Mouse (Mus musculus) embryonic facial prominence, embryonic 11.5 days (tissue): Measurements from ENCODE around the gene Maml1. TPM values are rescaled to one million over a fixed set of nuclear protein-coding genes. Genes with fewer than 3 reads are reported as not detected.
A peak's percentile ranks its signal among the peaks of the same experiment; 100 is the strongest.

Experiments
- ATAC-seq: fragments of 200-750 bp; cut with Nextera tagmentation; replicated peaks from 2 replicates; pipeline ENCODE4 v1.8.0; 2017; ENCODE audit warnings: low read depth; ENCODE audit not compliant: insufficient number of reproducible peaks, low FRiP score, low TSS enrichment
- DNase-seq: peaks from one replicate; pipeline ENCODE4 v3.0.0-alpha.2; 2015; ENCODE audit warnings: low spot score
- H3K27ac ChIP-seq: fragments of 300-500 bp; sonication (generic); replicated peaks from 2 replicates; pipeline ENCODE4 v1.5.1; 2014; ENCODE audit warnings: mild to moderate bottlenecking, low read depth, low read length, control low read depth
- H3K27me3 ChIP-seq: fragments of 300-500 bp; sonication (generic); 2 replicates; pipeline ENCODE4 v1.6.1; 2014; ENCODE audit warnings: mild to moderate bottlenecking, low read length, moderate library complexity, mixed read lengths; ENCODE audit not compliant: control insufficient read depth, insufficient read depth
- H3K36me3 ChIP-seq: fragments of 300-500 bp; sonication (generic); replicated peaks from 2 replicates; pipeline ENCODE4 v1.6.1; 2014; ENCODE audit warnings: low read depth, mild to moderate bottlenecking, low read length, moderate library complexity, mixed read lengths; ENCODE audit not compliant: control insufficient read depth, insufficient read depth
- H3K4me1 ChIP-seq: fragments of 300-500 bp; sonication (generic); 2 replicates; pipeline ENCODE4 v1.6.1; 2014; ENCODE audit warnings: low read length, mixed read lengths; ENCODE audit not compliant: control insufficient read depth, insufficient read depth
- H3K4me2 ChIP-seq: fragments of 300-500 bp; sonication (generic); 2 replicates; pipeline ENCODE4 v1.6.1; 2014; ENCODE audit warnings: low read depth, mild to moderate bottlenecking, control low read depth, low read length, moderate library complexity
- H3K4me3 ChIP-seq: fragments of 300-500 bp; sonication (generic); 2 replicates; pipeline ENCODE4 v1.5.1; 2014; ENCODE audit warnings: low read depth, low read length, control low read depth
- H3K9ac ChIP-seq: fragments of 300-500 bp; sonication (generic); replicated peaks from 2 replicates; pipeline ENCODE4 v1.6.1; 2014; ENCODE audit warnings: mild to moderate bottlenecking, control low read depth, low read length
- H3K9me3 ChIP-seq: fragments of 300-500 bp; sonication (generic); replicated peaks from 2 replicates; pipeline ENCODE4 v1.6.1; 2016; ENCODE audit warnings: mild to moderate bottlenecking, low read length, inconsistent platforms, mixed read lengths; ENCODE audit not compliant: control insufficient read depth
- WGBS: fragments of 180-500 bp; shearing (Covaris S2); extraction: QIAGEN DNeasy Blood & Tissue Kit; methylation state at CpG from one replicate; pipeline ENCODE4 v1.1.7; 2014; 5-methylcytosine and 5-hydroxymethylcytosine counted together
- polyA plus RNA-seq: library from polyadenylated mRNA; unstranded; fragments of >200 nt; fragmentation: Nextera tagmentation; extraction: Ambion mirVana; gene quantifications from 2 replicates; pipeline ENCODE4 v1.2.1, GENCODE M21; 2014

The Maml1 gene
- polyA plus RNA-seq, 1 experiment from 2014 or later = 11.9 TPM

DNA sequence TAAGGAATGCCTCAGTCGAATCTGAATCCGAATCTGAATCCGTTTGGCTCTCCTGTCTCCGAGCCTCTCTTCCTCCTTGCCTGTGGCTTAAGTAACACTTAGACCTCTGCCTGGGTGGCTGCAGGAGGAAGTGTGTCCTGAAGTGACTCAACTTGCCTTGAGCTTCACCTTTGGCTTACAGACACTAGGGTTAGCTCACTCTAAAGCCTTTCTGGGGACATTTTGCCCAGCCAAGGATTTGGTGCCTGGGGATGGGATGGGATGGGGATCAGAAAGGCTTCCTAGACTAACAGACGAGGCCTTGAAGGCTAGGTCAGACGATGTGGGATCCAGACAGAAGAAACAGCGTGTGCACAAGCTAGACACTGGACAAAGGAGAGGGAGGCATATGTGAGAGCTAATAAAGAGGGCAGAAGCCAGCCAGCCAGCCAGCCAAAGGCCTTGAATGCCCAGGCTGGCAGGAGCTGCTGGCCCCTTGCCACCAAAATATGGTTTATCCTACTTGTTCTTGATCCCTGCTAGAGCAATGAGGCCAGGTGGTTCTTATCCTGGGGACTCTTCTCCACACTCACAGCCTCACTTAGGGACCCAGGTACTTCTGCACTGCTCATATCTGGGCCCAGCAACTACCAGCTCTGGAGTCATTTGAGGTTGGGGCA, 62.7 kb downstream of the Maml1 start:
- H3K27ac ChIP-seq = no peak overlapping the region
- ATAC-seq (no peak), DNase-seq (no peak)
- 0 out of 2 replicates have a peak overlapping the region, but pooled peaks have one; percentile 4 for H3K9ac ChIP-seq
- WGBS = 35% methylated on average over 7 of the region's 7 CpGs
- H3K36me3 ChIP-seq = peaks cover 4% of the 10 kb centered on the region
- no peak overlapping the region for H3K4me3 ChIP-seq
- H3K4me1 ChIP-seq = peaks cover 21% of the 10 kb centered on the region
- no peaks in the 10 kb centered on the region for H3K9me3 ChIP-seq
- H3K27me3 ChIP-seq = no peaks in the 10 kb centered on the region
- H3K4me2 ChIP-seq = no peak overlapping the region

DNA sequence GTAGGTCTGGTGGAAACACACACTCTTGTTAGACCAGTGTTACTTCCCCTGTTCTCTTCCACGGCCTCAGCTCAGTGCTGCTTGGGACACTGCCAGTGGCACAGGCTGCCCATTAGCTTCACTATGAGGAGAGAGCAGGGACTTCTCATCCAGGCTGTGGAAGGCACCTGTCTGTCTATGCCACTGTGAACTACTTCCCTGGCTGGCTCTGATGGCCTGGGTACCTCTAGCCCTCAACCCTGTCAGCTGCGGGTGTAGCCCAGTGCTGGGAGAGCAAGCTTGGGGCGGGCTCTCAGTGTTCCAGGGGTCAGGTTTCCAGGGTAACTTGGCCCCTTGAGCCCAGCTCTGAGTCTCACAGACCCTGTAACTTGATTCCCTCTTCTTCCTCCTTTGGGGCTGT, 63.3 kb downstream of the Maml1 start:
- H3K4me3 ChIP-seq = no peak overlapping the region
- H3K27me3 ChIP-seq = no peaks in the 10 kb centered on the region
- WGBS = 8% methylated on average over 3 of the region's 3 CpGs
- H3K9me3 ChIP-seq = no peaks in the 10 kb centered on the region
- DNase-seq (peak; percentile 41), ATAC-seq (no peak)
- H3K36me3 ChIP-seq = peaks cover 4% of the 10 kb centered on the region; the same call in 1 of the 2 replicates
- no peak overlapping the region for H3K27ac ChIP-seq
- H3K9ac ChIP-seq = no peak overlapping the region
- peaks cover 21% of the 10 kb centered on the region for H3K4me1 ChIP-seq
- H3K4me2 ChIP-seq = no peak overlapping the region

DNA sequence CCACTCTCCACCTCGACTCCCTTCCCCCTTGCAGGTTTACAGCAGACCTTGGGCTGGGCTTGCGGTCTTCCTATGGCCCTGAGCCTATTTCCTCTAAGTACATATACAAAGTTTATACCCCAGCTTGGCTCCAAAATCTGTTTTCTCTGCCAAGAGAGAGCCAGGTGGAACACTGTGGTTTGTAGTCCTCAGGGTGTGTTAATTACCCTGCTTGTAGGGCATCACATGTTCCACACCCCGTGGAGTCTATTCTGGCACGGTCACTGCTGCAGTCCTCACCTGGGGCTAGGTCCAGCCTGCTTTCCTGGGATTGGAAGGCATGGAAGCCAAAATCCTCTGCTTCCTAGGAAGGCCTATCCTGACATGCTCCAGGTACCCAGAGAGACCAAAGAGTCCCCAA, 64.4 kb downstream of the Maml1 start:
- H3K4me2 ChIP-seq = no peak overlapping the region
- no peaks in the 10 kb centered on the region for H3K9me3 ChIP-seq
- H3K27ac ChIP-seq = no peak overlapping the region
- no peaks in the 10 kb centered on the region for H3K27me3 ChIP-seq
- no peak overlapping the region for H3K9ac ChIP-seq
- H3K36me3 ChIP-seq = peaks cover 1% of the 10 kb centered on the region; the same call in 1 of the 2 replicates
- DNase-seq = no peak
- no peak for ATAC-seq
- H3K4me3 ChIP-seq = no peak overlapping the region
- H3K4me1 ChIP-seq = peaks cover 21% of the 10 kb centered on the region
- WGBS = 93% methylated on average over 4 of the region's 4 CpGs

DNA sequence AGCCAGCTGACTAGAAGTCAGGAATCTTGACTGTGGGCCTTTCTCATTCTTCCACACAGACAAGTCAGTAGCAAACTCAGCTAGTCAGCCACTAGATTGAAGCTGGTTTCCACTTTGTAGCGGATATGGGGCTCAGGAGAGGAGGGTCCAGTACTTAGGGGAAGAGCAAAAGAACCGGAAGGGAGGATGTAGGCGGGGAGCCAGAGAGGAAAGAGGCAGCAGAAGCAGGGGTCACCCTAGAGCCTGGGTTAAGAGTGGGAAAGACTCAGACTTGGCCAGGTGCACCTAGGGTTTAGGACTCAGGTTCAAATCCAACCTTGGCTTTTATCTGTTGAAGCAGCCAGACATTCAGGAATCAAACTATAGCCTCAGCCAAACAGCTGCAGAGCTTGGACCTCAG, 64.9 kb downstream of the Maml1 start:
- H3K4me3 ChIP-seq = no peak overlapping the region

DNA sequence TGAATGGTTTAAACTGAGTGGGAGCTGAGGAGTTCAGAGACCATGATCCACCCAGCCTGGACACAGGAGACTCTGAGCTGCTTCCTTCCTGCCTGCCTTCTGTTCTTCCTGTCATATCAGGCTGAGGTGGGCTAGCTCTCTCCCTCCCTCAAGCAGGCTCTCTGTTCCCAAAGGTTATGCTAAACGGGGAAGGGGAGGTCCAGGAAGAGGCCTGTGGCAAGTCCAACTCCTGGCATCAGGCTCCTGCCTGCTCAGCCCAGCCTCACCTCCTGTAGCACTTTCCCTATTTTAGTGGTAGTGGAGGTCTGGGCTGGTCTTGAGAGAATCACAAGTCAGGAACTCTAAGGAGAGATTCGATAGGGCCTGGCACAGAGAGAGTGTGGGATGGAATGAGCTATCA, 65.7 kb downstream of the Maml1 start:
- H3K4me1 ChIP-seq = peaks cover 21% of the 10 kb centered on the region
- H3K9me3 ChIP-seq = no peaks in the 10 kb centered on the region
- DNase-seq (no peak), ATAC-seq (no peak)
- no peak overlapping the region for H3K27ac ChIP-seq
- peak overlapping the region; percentile 91; the same call in 1 of the 2 replicates for H3K4me3 ChIP-seq
- H3K27me3 ChIP-seq = no peaks in the 10 kb centered on the region
- H3K36me3 ChIP-seq = no peaks in the 10 kb centered on the region
- peak overlapping the region; percentile 95 for H3K9ac ChIP-seq
- H3K4me2 ChIP-seq = peak overlapping the region; percentile 81
- 41% methylated on average over 2 of the region's 2 CpGs for WGBS

More for the DNA sequence above, 64.9 kb downstream of the Maml1 start:
- H3K4me1 ChIP-seq = peaks cover 21% of the 10 kb centered on the region
- H3K27me3 ChIP-seq = no peaks in the 10 kb centered on the region
- WGBS = 85% methylated on average over 3 of the region's 3 CpGs
- H3K9ac ChIP-seq = no peak overlapping the region
- no peaks in the 10 kb centered on the region for H3K9me3 ChIP-seq
- no peak overlapping the region for H3K4me2 ChIP-seq
- no peak for ATAC-seq
- no peak overlapping the region for H3K27ac ChIP-seq
- no peak for DNase-seq
- H3K36me3 ChIP-seq = no peaks in the 10 kb centered on the region; the same call in 1 of the 2 replicates

DNA sequence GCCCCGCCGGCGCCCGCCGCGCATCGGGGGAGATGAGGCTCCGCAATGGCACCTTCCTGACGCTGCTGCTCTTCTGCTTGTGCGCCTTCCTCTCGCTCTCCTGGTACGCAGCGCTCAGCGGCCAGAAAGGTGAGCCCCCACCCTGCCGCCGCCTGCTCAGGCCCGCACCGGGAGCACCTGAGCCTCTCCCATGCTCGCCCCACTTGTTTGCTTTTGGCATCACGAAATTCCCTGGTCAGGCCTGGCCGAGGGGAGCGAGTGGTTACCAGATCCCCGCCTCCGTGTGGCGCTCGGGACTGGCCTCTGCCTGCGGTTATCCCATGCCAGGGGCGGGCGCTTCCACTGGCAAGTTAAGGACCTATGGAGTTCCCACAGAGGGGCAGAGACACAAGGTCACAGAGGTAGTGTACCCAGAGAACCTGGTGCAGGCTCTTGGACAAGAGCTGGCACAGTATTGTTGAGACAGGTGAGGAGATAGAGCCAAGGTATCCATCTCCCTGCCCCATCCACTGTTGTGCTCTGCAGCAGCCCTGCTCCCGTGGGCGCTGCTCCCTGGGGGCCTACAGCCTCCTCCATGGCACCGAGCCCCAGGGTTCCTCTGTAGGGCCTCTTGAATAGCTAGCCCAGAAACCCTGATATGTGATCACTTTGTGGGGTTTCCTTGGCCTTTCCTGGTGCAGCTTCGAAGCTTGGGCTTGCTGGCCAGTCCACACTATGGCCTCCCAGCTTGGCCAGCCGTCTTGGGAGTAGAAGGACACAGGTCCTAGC, 66.3 kb downstream of the Maml1 start:
- 3% methylated on average over 34 of the region's 34 CpGs for whole genome bisulfite sequencing
- H3K4me2 ChIP-seq = peak overlapping the region; percentile 81
- peaks cover 17% of the 10 kb centered on the region for H3K4me1 ChIP-seq
- DNase-seq (peak; percentile 45), ATAC-seq (peak; percentile 16; the same call in 1 of the 2 replicates)
- H3K9me3 ChIP-seq = no peaks in the 10 kb centered on the region
- peak overlapping the region; percentile 91 for H3K4me3 ChIP-seq
- H3K36me3 ChIP-seq = no peaks in the 10 kb centered on the region
- no peaks in the 10 kb centered on the region for H3K27me3 ChIP-seq
- H3K27ac ChIP-seq = 0 out of 2 replicates have a peak overlapping the region, but pooled peaks have one; percentile 63
- peak overlapping the region; percentile 95 for H3K9ac ChIP-seq

DNA sequence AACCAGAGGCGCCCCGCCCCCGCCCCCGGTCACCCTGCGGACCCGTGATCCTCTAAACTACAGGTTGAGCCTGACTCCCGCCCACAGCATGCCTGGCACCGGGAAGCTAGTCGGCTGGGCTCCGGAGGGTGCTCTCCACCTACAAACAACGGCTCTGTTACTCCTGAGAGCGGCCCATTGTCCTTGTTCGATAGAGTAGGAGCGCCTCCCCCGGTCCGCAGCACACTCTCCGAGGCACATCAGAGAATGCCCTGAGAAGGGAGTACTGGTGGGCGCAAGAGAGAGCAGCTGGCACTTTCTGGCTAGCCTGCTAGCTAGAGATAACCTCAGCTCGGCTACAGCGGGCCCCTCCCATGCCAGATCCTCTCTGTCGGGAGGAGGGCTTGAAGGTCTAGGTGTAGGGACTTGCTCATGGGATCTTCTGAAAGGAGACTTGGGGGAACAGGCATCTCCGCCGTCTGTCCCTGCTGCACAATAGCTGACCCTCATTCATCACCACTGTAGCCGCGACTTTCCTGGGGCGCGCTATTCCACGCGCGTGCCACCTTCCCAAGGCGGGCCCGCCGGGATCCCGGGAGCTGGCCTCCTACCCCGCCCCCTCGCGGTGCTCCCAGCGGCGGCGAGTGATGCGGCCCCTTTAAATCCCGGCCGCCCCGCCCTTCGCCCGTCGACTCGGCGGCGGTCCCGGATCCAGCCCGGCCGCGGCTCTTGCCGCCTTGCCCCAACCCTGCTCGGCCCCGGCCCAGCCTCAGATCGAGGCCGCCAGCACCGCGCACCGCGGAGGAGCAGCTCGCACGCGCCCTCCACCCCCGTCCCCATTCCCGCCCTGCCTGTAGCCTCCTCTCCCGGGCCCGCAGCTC, 67.2 kb downstream of the Maml1 start:
- peak overlapping the region; percentile 81 for H3K4me2 ChIP-seq
- ATAC-seq (peak; percentile 76), DNase-seq (peak; percentile 85)
- H3K36me3 ChIP-seq = no peaks in the 10 kb centered on the region
- H3K9ac ChIP-seq = peak overlapping the region; percentile 95
- H3K27ac ChIP-seq = peak overlapping the region; percentile 63
- H3K27me3 ChIP-seq = no peaks in the 10 kb centered on the region
- 1% methylated on average over 63 of the region's 70 CpGs for WGBS
- H3K9me3 ChIP-seq = no peaks in the 10 kb centered on the region
- peak overlapping the region; percentile 91 for H3K4me3 ChIP-seq
- peaks cover 14% of the 10 kb centered on the region for H3K4me1 ChIP-seq
